Mouse (Mus musculus) hematopoietic multipotent progenitor cell, adult 10-12 weeks (in vitro differentiated cells): ENCODE data around the gene Ptger2. TPM values are rescaled to one million over a fixed set of nuclear protein-coding genes. Genes with fewer than 3 reads are reported as not detected.

ENCODE experiments used
- polyA plus RNA-seq: library from polyadenylated mRNA; stranded (reverse); fragments of >175 nt; gene quantifications from 2 replicates; pipeline ENCODE4 v1.2.3, GENCODE M21; 2012; ENCODE audit warnings: low replicate concordance

The Ptger2 gene
- 1.4 and 1.7 TPM in 2 replicates for polyA plus RNA-seq

GRCm38 (mm10) chr14:44987674-44988355, at the start of gene Ptger2:
TSS of gene Ptger2 (plus strand) at chr14:44988195.

Other genes starting within 250 kb of the Ptger2 start
- gene Gm8267, start 237.9 kb upstream of the Ptger2 start, polyA plus RNA-seq: not detected in 2 replicates
- gene Ptgdr, start 128.8 kb upstream of the Ptger2 start, polyA plus RNA-seq: not detected in 2 replicates
- 2.4 and 8.9 TPM in 2 replicates for gene Gpr137c, start 231.5 kb downstream of the Ptger2 start, polyA plus RNA-seq
- gene Txndc16, start 232.1 kb downstream of the Ptger2 start, polyA plus RNA-seq: 4.6 and 7.4 TPM in 2 replicates